Mouse (Mus musculus): ENCODE data around the gene Gm11596. TPM values are rescaled to one million over a fixed set of nuclear protein-coding genes. Genes with fewer than 3 reads are reported as not detected.
"Not testable (repeated sequence)": the region's sequence is repeated elsewhere in the genome, so short reads cannot be mapped to it uniquely, and the experiment has no call there.

The Gm11596 gene
- total RNA-seq (2015; ENCODE audit: low replicate concordance) = not detected in 2 replicates
- total RNA-seq (2017; ENCODE audit: low replicate concordance) = not detected in 2 replicates

- no peak for ATAC-seq (replicated peaks; ENCODE audit: low FRiP score, poor library complexity, severe bottlenecking)
Observed at GRCm38 (mm10) chr11:99793367-99793766, at the start of gene Gm11596. Gm11596 (minus strand) TSS chr11:99793467.

- no peak for ATAC-seq (replicated peaks; ENCODE audit: low FRiP score, poor library complexity, severe bottlenecking)
Observed at GRCm38 (mm10) chr11:99842185-99842584, 48.9 kb upstream of the Gm11596 start.

DNA sequence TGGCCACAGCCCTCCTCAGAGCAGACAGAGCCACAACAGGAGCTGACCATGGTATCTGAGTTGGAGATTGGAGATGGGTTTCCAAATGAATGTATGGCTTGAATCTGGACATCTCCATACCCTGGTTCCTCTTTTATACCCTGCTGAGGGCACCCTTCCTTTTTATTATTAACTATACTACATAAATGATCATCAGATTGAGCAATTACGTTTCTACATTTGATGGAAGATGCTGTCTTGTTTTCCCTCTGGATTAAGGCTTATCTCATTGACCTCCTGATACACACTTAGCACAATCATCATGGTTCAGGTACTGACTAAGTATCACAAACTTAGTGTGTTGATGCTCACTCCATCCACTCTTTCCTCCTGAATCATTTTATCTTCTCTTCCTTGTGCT, 44.7 kb upstream of the Gm11596 start, which contains the start of gene 2300003K06Rik:
2300003K06Rik (minus strand) TSS at position 101 of the 400 bp plus-strand sequence.
- no peak for ATAC-seq (replicated peaks; ENCODE audit: low FRiP score, poor library complexity, severe bottlenecking)

- ATAC-seq (replicated peaks; ENCODE audit: low FRiP score, poor library complexity, severe bottlenecking) = not testable (repeated sequence)
Observed at GRCm38 (mm10) chr11:99815566-99815965, 22.3 kb upstream of the Gm11596 start, which contains the start of gene Gm11564. Gm11564 (minus strand) TSS chr11:99815666.

GRCm38 (mm10) chr11:99809792-99810191, 16.5 kb upstream of the Gm11596 start, which contains the start of gene Krtap4-13:
Krtap4-13 (minus strand) TSS chr11:99809892.
- ATAC-seq (replicated peaks; ENCODE audit: low FRiP score, poor library complexity, severe bottlenecking) = not testable (repeated sequence)

DNA sequence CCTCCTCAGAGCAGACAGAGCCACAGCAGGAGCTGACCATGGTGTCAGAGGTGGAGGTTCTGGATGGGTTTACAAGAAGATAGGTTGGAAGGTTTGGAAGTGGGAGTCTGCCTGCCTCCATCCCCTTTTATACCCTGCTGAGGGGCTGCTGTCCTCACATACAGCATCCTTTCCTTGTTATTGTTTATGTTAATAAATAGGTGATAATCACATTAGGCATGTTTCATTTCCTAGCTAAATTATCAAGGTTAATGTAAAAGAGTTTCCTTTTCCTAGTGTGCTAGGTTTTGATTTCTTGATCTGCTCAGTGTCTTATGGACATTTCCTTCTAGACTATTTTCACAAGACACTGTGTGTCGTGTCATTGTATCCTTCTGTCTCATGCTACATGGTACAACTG, 11.1 kb upstream of the Gm11596 start, which contains the start of gene Gm11554:
Gm11554 (minus strand) TSS at position 101 of the 400 bp plus-strand sequence.
- ATAC-seq (replicated peaks; ENCODE audit: low FRiP score, poor library complexity, severe bottlenecking) = not testable (repeated sequence)

- ATAC-seq (replicated peaks; ENCODE audit: low FRiP score, poor library complexity, severe bottlenecking) = not testable (repeated sequence)
Observed at GRCm38 (mm10) chr11:99798832-99799231, 5.6 kb upstream of the Gm11596 start, which contains the start of gene Gm11569. Gm11569 (minus strand) TSS chr11:99798932.

GRCm38 (mm10) chr11:99784900-99785299, 8.4 kb downstream of the Gm11596 start, which contains the start of gene Krtap4-9:
Krtap4-9 (plus strand) TSS chr11:99785200.
- ATAC-seq (replicated peaks; ENCODE audit: low FRiP score, poor library complexity, severe bottlenecking) = not testable (repeated sequence)

DNA sequence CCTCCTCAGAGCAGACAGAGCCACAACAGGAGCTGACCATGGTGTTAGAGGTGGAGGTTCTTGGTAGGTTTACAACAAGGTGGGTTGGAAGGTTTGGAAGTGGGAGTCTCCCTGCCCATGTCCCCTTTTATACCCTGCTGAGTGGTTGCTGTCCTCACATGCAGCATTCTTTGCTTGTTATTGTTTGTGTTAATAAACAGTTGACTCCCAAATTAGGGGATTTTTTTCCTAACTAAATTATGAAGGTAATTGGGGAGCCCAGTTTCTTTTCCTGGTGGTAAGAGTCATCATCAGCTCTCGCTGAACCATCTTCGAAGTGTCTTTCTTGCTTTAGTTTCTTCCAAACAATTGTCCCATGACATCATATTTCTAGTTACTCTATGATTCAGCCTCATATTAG, 12.7 kb downstream of the Gm11596 start, which contains the start of gene Krtap4-8:
Krtap4-8 (minus strand) TSS at position 101 of the 400 bp plus-strand sequence.
- ATAC-seq (replicated peaks; ENCODE audit: low FRiP score, poor library complexity, severe bottlenecking) = no peak

- ATAC-seq (replicated peaks; ENCODE audit: low FRiP score, poor library complexity, severe bottlenecking) = no peak
Observed at GRCm38 (mm10) chr11:99778401-99778800, 14.9 kb downstream of the Gm11596 start.

DNA sequence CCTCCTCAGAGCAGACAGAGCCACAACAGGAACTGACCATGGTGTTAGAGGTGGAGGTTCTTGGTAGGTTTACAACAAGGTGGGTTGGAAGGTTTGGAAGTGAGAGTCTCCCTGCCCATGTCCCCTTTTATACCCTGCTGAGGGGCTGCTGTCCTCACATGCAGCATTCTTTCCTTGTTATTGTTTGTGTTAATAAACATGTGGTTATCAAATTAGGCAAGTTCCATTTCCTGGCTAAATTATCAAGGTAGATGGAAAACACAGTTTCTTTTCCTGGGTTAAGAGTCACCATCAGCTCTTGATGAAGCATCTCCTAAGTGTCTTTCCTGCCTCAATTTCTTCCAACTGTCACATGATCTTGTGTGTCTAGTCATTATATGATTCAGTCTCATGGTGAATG, 20.5 kb downstream of the Gm11596 start, which contains the start of gene Gm11595:
Gm11595 (minus strand) TSS at position 101 of the 400 bp plus-strand sequence.
- not testable (repeated sequence) for ATAC-seq (replicated peaks; ENCODE audit: low FRiP score, poor library complexity, severe bottlenecking)

DNA sequence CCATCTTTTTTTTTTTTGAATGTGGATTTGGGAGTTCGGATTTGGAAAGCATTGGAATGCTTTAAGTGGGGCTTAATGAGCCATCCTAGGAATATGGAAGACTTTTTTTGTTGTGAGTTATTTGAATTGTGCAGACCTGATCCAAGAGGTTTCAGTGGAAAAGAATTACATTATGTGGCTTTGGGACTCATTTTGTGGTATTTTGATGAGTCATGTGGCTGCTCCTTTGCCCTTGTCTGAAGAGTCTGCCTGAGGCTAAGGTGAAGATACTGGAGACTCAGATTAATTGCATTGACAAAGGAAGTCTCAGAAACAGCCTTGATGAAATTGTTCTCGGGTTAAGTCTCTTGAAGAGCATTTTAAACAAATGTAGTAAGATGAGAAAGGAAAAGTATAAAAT, 24.9 kb downstream of the Gm11596 start:
- no peak for ATAC-seq (replicated peaks; ENCODE audit: low FRiP score, poor library complexity, severe bottlenecking)

GRCm38 (mm10) chr11:99758877-99759276, 34.4 kb downstream of the Gm11596 start:
- ATAC-seq (replicated peaks; ENCODE audit: low FRiP score, poor library complexity, severe bottlenecking) = no peak

- no peak for ATAC-seq (replicated peaks; ENCODE audit: low FRiP score, poor library complexity, severe bottlenecking)
Observed at GRCm38 (mm10) chr11:99743985-99744384, 49.3 kb downstream of the Gm11596 start.

Other genes with a start within 250 kb of the Gm11596 start
Only the 30 nearest of the 43 such genes appear.
- not detected in 2 replicates for gene Gm11938, start 190.2 kb downstream of the Gm11596 start, total RNA-seq (2015; ENCODE audit: low replicate concordance)
- gene Gm11938, start 190.2 kb downstream of the Gm11596 start, total RNA-seq (2017; ENCODE audit: low replicate concordance) = not detected in 2 replicates
- gene Gm11937, start 183.3 kb downstream of the Gm11596 start, total RNA-seq (2015; ENCODE audit: low replicate concordance) = not detected in 2 replicates
- gene Gm11937, start 183.3 kb downstream of the Gm11596 start, total RNA-seq (2017; ENCODE audit: low replicate concordance) = not detected in 2 replicates
- not detected in 2 replicates for gene Krtap2-4, start 178.6 kb downstream of the Gm11596 start, total RNA-seq (2015; ENCODE audit: low replicate concordance)
- not detected in 2 replicates for gene Krtap2-4, start 178.6 kb downstream of the Gm11596 start, total RNA-seq (2017; ENCODE audit: low replicate concordance)
- gene Gm11562, start 173.0 kb downstream of the Gm11596 start, total RNA-seq (2015; ENCODE audit: low replicate concordance) = not detected in 2 replicates
- not detected in 2 replicates for gene Gm11562, start 173.0 kb downstream of the Gm11596 start, total RNA-seq (2017; ENCODE audit: low replicate concordance)
- gene Krtap4-1, start 165.2 kb downstream of the Gm11596 start, total RNA-seq (2015; ENCODE audit: low replicate concordance) = not detected in 2 replicates
- gene Krtap4-1, start 165.2 kb downstream of the Gm11596 start, total RNA-seq (2017; ENCODE audit: low replicate concordance) = not detected in 2 replicates
- gene Krtap4-2, start 158.4 kb downstream of the Gm11596 start, total RNA-seq (2015; ENCODE audit: low replicate concordance) = not detected in 2 replicates
- not detected in 2 replicates for gene Krtap4-2, start 158.4 kb downstream of the Gm11596 start, total RNA-seq (2017; ENCODE audit: low replicate concordance)
- not detected in 2 replicates for gene Krtap4-7, start 149.4 kb downstream of the Gm11596 start, total RNA-seq (2015; ENCODE audit: low replicate concordance)
- not detected in 2 replicates for gene Krtap4-7, start 149.4 kb downstream of the Gm11596 start, total RNA-seq (2017; ENCODE audit: low replicate concordance)
- not detected in 2 replicates for gene Gm11555, start 143.2 kb downstream of the Gm11596 start, total RNA-seq (2015; ENCODE audit: low replicate concordance)
- not detected in 2 replicates for gene Gm11555, start 143.2 kb downstream of the Gm11596 start, total RNA-seq (2017; ENCODE audit: low replicate concordance)
- not detected in 2 replicates for gene Gm11563, start 134.5 kb downstream of the Gm11596 start, total RNA-seq (2015; ENCODE audit: low replicate concordance)
- gene Gm11563, start 134.5 kb downstream of the Gm11596 start, total RNA-seq (2017; ENCODE audit: low replicate concordance) = not detected in 2 replicates
- not detected in 2 replicates for gene Krtap4-6, start 127.5 kb downstream of the Gm11596 start, total RNA-seq (2015; ENCODE audit: low replicate concordance)
- not detected in 2 replicates for gene Krtap4-6, start 127.5 kb downstream of the Gm11596 start, total RNA-seq (2017; ENCODE audit: low replicate concordance)
- gene Gm14190, start 102.7 kb downstream of the Gm11596 start, total RNA-seq (2015; ENCODE audit: low replicate concordance) = not detected in 2 replicates
- not detected in 2 replicates for gene Gm14190, start 102.7 kb downstream of the Gm11596 start, total RNA-seq (2017; ENCODE audit: low replicate concordance)
- not detected in 2 replicates for gene Gm14180, start 59.2 kb downstream of the Gm11596 start, total RNA-seq (2015; ENCODE audit: low replicate concordance)
- gene Gm14180, start 59.2 kb downstream of the Gm11596 start, total RNA-seq (2017; ENCODE audit: low replicate concordance) = not detected in 2 replicates
- not detected in 2 replicates for gene Gm11595, start 20.6 kb downstream of the Gm11596 start, total RNA-seq (2015; ENCODE audit: low replicate concordance)
- gene Gm11595, start 20.6 kb downstream of the Gm11596 start, total RNA-seq (2017; ENCODE audit: low replicate concordance) = not detected in 2 replicates
- gene Krtap4-8, start 12.8 kb downstream of the Gm11596 start, total RNA-seq (2015; ENCODE audit: low replicate concordance) = not detected in 2 replicates
- not detected in 2 replicates for gene Krtap4-8, start 12.8 kb downstream of the Gm11596 start, total RNA-seq (2017; ENCODE audit: low replicate concordance)
- gene Krtap4-9, start 8.3 kb downstream of the Gm11596 start, total RNA-seq (2015; ENCODE audit: low replicate concordance) = not detected in 2 replicates
- gene Krtap4-9, start 8.3 kb downstream of the Gm11596 start, total RNA-seq (2017; ENCODE audit: low replicate concordance) = not detected in 2 replicates
- not detected in 2 replicates for gene Gm11569, start 5.5 kb upstream of the Gm11596 start, total RNA-seq (2015; ENCODE audit: low replicate concordance)
- gene Gm11569, start 5.5 kb upstream of the Gm11596 start, total RNA-seq (2017; ENCODE audit: low replicate concordance) = not detected in 2 replicates
- not detected in 2 replicates for gene Gm11554, start 11.0 kb upstream of the Gm11596 start, total RNA-seq (2015; ENCODE audit: low replicate concordance)
- not detected in 2 replicates for gene Gm11554, start 11.0 kb upstream of the Gm11596 start, total RNA-seq (2017; ENCODE audit: low replicate concordance)
- gene Krtap4-13, start 16.4 kb upstream of the Gm11596 start, total RNA-seq (2015; ENCODE audit: low replicate concordance) = not detected in 2 replicates
- gene Krtap4-13, start 16.4 kb upstream of the Gm11596 start, total RNA-seq (2017; ENCODE audit: low replicate concordance) = not detected in 2 replicates
- gene Gm11564, start 22.2 kb upstream of the Gm11596 start, total RNA-seq (2015; ENCODE audit: low replicate concordance) = not detected in 2 replicates
- gene Gm11564, start 22.2 kb upstream of the Gm11596 start, total RNA-seq (2017; ENCODE audit: low replicate concordance) = not detected in 2 replicates
- gene 2300003K06Rik, start 44.6 kb upstream of the Gm11596 start, total RNA-seq (2015; ENCODE audit: low replicate concordance) = not detected in 2 replicates
- gene 2300003K06Rik, start 44.6 kb upstream of the Gm11596 start, total RNA-seq (2017; ENCODE audit: low replicate concordance) = not detected in 2 replicates
- gene Krtap4-16, start 58.1 kb upstream of the Gm11596 start, total RNA-seq (2015; ENCODE audit: low replicate concordance) = not detected in 2 replicates
- gene Krtap4-16, start 58.1 kb upstream of the Gm11596 start, total RNA-seq (2017; ENCODE audit: low replicate concordance) = not detected in 2 replicates
- not detected in 2 replicates for gene Gm11568, start 64.5 kb upstream of the Gm11596 start, total RNA-seq (2015; ENCODE audit: low replicate concordance)
- not detected in 2 replicates for gene Gm11568, start 64.5 kb upstream of the Gm11596 start, total RNA-seq (2017; ENCODE audit: low replicate concordance)
- gene Gm11559, start 71.0 kb upstream of the Gm11596 start, total RNA-seq (2015; ENCODE audit: low replicate concordance) = not detected in 2 replicates
- 1.3 TPM in 1 of 2 replicates, not detected in the other for gene Gm11559, start 71.0 kb upstream of the Gm11596 start, total RNA-seq (2017; ENCODE audit: low replicate concordance)
- not detected in 2 replicates for gene Krtap9-1, start 79.9 kb upstream of the Gm11596 start, total RNA-seq (2015; ENCODE audit: low replicate concordance)
- not detected in 2 replicates for gene Krtap9-1, start 79.9 kb upstream of the Gm11596 start, total RNA-seq (2017; ENCODE audit: low replicate concordance)
- gene Gm11567, start 85.7 kb upstream of the Gm11596 start, total RNA-seq (2015; ENCODE audit: low replicate concordance) = not detected in 2 replicates
- gene Gm11567, start 85.7 kb upstream of the Gm11596 start, total RNA-seq (2017; ENCODE audit: low replicate concordance) = not detected in 2 replicates
- not detected in 2 replicates for gene Krtap31-1, start 114.5 kb upstream of the Gm11596 start, total RNA-seq (2015; ENCODE audit: low replicate concordance)
- gene Krtap31-1, start 114.5 kb upstream of the Gm11596 start, total RNA-seq (2017; ENCODE audit: low replicate concordance) = not detected in 2 replicates
- gene Gm11565, start 121.3 kb upstream of the Gm11596 start, total RNA-seq (2015; ENCODE audit: low replicate concordance) = not detected in 2 replicates
- gene Gm11565, start 121.3 kb upstream of the Gm11596 start, total RNA-seq (2017; ENCODE audit: low replicate concordance) = not detected in 2 replicates
- not detected in 2 replicates for gene Krtap31-2, start 142.8 kb upstream of the Gm11596 start, total RNA-seq (2015; ENCODE audit: low replicate concordance)
- not detected in 2 replicates for gene Krtap31-2, start 142.8 kb upstream of the Gm11596 start, total RNA-seq (2017; ENCODE audit: low replicate concordance)
- gene Krtap9-5, start 155.0 kb upstream of the Gm11596 start, total RNA-seq (2015; ENCODE audit: low replicate concordance) = not detected in 2 replicates
- not detected in 2 replicates for gene Krtap9-5, start 155.0 kb upstream of the Gm11596 start, total RNA-seq (2017; ENCODE audit: low replicate concordance)
- not detected in 2 replicates for gene Krtap29-1, start 185.6 kb upstream of the Gm11596 start, total RNA-seq (2015; ENCODE audit: low replicate concordance)
- gene Krtap29-1, start 185.6 kb upstream of the Gm11596 start, total RNA-seq (2017; ENCODE audit: low replicate concordance) = not detected in 2 replicates

Measured in erythroblast, adult 5-6 weeks (primary cell).